Mouse (Mus musculus) layer of hippocampus, adult 8-10 months (tissue): ENCODE results near the gene Sipa1l1. TPM values are rescaled to one million over a fixed set of nuclear protein-coding genes. Genes with fewer than 3 reads are reported as not detected.

ENCODE experiments used
- DNase-seq, 2 experiments: peaks; one replicate each; pipeline ENCODE4 v3.0.0; 2022; ENCODE audit warnings: low spot score in 2 of 2
- total RNA-seq, 4 experiments: library from RNA; stranded (reverse); gene quantifications; 2 replicates each; pipeline ENCODE4 v1.2.4; 2022

The Sipa1l1 gene
- total RNA-seq, 4 experiments from 2014 or later: 199 to 249 (median 219) TPM

- DNase-seq: no peak
Measured at GRCm38 (mm10) chr12:82369402-82370160, 200.5 kb downstream of the Sipa1l1 start.

GRCm38 (mm10) chr12:82371266-82371665 is 202.1 kb downstream of the Sipa1l1 start:
- no peak for DNase-seq

- no peak for DNase-seq
Measured at GRCm38 (mm10) chr12:82374020-82374419, 204.9 kb downstream of the Sipa1l1 start.

GRCm38 (mm10) chr12:82382932-82383331 is 213.8 kb downstream of the Sipa1l1 start:
- DNase-seq: no peak

- no peak for DNase-seq
Measured at GRCm38 (mm10) chr12:82384719-82385118, 215.6 kb downstream of the Sipa1l1 start.

GRCm38 (mm10) chr12:82387042-82387441 is 217.9 kb downstream of the Sipa1l1 start:
- DNase-seq: no peak

- peak; percentile 76 to 85 for DNase-seq
Measured at GRCm38 (mm10) chr12:82387647-82388046, 218.5 kb downstream of the Sipa1l1 start.

- DNase-seq: no peak
Measured at GRCm38 (mm10) chr12:82388144-82388543, 219.0 kb downstream of the Sipa1l1 start.

- no peak for DNase-seq
Measured at GRCm38 (mm10) chr12:82394118-82394861, 225.2 kb downstream of the Sipa1l1 start.

GRCm38 (mm10) chr12:82395194-82395593 is 226.1 kb downstream of the Sipa1l1 start:
- no peak for DNase-seq

- DNase-seq: no peak
Measured at GRCm38 (mm10) chr12:82397193-82397592, 228.1 kb downstream of the Sipa1l1 start.

- peak in 1 of 2 experiments; percentile 56 for DNase-seq
Measured at GRCm38 (mm10) chr12:82397751-82398150, 228.6 kb downstream of the Sipa1l1 start.

- DNase-seq: no peak
Measured at GRCm38 (mm10) chr12:82398926-82399325, 229.8 kb downstream of the Sipa1l1 start.

- no peak for DNase-seq
Measured at GRCm38 (mm10) chr12:82399971-82400720, 231.0 kb downstream of the Sipa1l1 start.

- no peak for DNase-seq
Measured at GRCm38 (mm10) chr12:82400783-82401182, 231.7 kb downstream of the Sipa1l1 start.

- no peak for DNase-seq
Measured at GRCm38 (mm10) chr12:82401440-82401839, 232.3 kb downstream of the Sipa1l1 start.

- no peak for DNase-seq
Measured at GRCm38 (mm10) chr12:82402635-82403034, 233.5 kb downstream of the Sipa1l1 start.

- DNase-seq: no peak
Measured at GRCm38 (mm10) chr12:82407531-82408255, 238.6 kb downstream of the Sipa1l1 start.

- DNase-seq: peak in 1 of 2 experiments; percentile 42
Measured at GRCm38 (mm10) chr12:82408486-82408885, 239.4 kb downstream of the Sipa1l1 start.

GRCm38 (mm10) chr12:82409686-82410472 is 240.8 kb downstream of the Sipa1l1 start:
- DNase-seq: no peak
